Mouse (Mus musculus) lung, postnatal 25 days (tissue): ENCODE data around the gene Aarsd1.
A peak's percentile ranks its signal among the peaks of the same experiment; 100 is the strongest.

Experiments used
- DNase-seq: peaks from one replicate; pipeline ENCODE4 v3.0.0; 2022; ENCODE audit warnings: low spot score

The Aarsd1 gene

GRCm38 (mm10) chr11:101374421-101374938, 42.9 kb downstream of the Aarsd1 start:
- no peak for DNase-seq

- no peak for DNase-seq
These were observed 47.3 kb downstream of the Aarsd1 start for GRCm38 (mm10) chr11:101370141-101370540.

GRCm38 (mm10) chr11:101367326-101367935, 50.0 kb downstream of the Aarsd1 start, which contains the start of gene G6pc:
G6pc (plus strand) TSS chr11:101367561.
- no peak for DNase-seq

- DNase-seq = no peak
These were observed 52.9 kb downstream of the Aarsd1 start for GRCm38 (mm10) chr11:101364531-101364931.

- DNase-seq = peak; percentile 50
These were observed 56.7 kb downstream of the Aarsd1 start for GRCm38 (mm10) chr11:101360651-101361113.

- DNase-seq = no peak
These were observed 57.6 kb downstream of the Aarsd1 start for GRCm38 (mm10) chr11:101359776-101360175.

- no peak for DNase-seq
These were observed 59.8 kb downstream of the Aarsd1 start for GRCm38 (mm10) chr11:101357505-101358182.
